Mouse (Mus musculus) stomach, postnatal 0 days (tissue): ENCODE data around the gene Ankmy2.

Source experiments
- CTCF ChIP-seq: IDR thresholded peaks from 2 replicates; pipeline ENCODE4 v1.5.1; 2016; ENCODE audit warnings: antibody characterized with exemption, low read depth, mild to moderate bottlenecking, moderate library complexity
- EP300 ChIP-seq: optimal IDR thresholded peaks from 2 replicates; pipeline ENCODE3; 2016; ENCODE audit warnings: antibody characterized with exemption

DNA sequence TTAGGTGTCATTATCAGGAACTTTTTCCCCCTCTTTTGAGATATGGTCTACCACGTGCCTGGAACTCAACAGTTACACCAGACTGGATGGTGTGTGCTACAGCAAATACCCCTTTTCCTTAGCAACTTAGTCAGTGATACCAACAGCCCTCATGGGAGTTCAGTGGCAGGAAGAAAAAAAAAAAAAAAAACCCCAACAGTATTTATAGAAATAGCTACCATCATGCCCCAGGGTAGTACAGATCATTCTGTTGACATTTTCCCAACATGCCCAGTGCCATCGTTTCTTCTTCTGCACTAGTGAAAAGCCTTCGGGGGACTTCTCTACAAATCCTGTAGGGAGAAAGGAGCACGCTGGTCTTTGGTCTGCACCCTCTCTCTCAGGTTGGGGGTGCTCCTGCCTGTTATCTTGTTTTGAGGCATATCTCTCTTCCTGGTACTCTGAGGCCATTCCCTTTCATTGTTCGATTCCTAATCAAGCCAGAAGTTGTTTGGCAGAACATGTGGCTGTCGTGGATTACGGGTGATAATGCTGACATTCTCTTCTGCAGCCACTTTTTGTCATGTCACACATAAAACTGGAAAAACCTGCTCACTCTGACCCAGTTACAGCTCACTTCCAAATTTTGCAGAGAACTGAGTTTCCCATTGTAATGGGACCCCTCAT lies 7.3 kb downstream of the Ankmy2 start:
- TF ChIP-seq CTCF (no peak), EP300 (no peak)
